Mouse (Mus musculus) hindbrain, embryonic 16.5 days (tissue): ENCODE data around the gene Jkamp. TPM values are rescaled to one million over a fixed set of nuclear protein-coding genes. Genes with fewer than 3 reads are reported as not detected.
A peak's percentile ranks its signal among the peaks of the same experiment; 100 is the strongest.
"Not testable (repeated sequence)": the region's sequence is repeated elsewhere in the genome, so short reads cannot be mapped to it uniquely, and the experiment has no call there.

Experiments
- ATAC-seq: fragments of 200-750 bp; cut with Nextera tagmentation; 2 replicates; pipeline ENCODE4 v1.8.0; 2017; ENCODE audit warnings: moderate TSS enrichment, moderate library complexity
- H3K27ac ChIP-seq: fragments of 300-500 bp; sonication (generic); 2 replicates; pipeline ENCODE4 v1.5.1; 2014; ENCODE audit warnings: low read depth, mild to moderate bottlenecking, control low read depth, low read length, moderate library complexity
- H3K27me3 ChIP-seq: fragments of 300-500 bp; sonication (generic); replicated peaks from 2 replicates; pipeline ENCODE4 v1.6.1; 2014; ENCODE audit warnings: low read length; ENCODE audit not compliant: control insufficient read depth, insufficient read depth
- H3K36me3 ChIP-seq: fragments of 300-500 bp; sonication (generic); 2 replicates; pipeline ENCODE4 v1.6.1; 2014; ENCODE audit warnings: mild to moderate bottlenecking, low read length, moderate library complexity, mixed read lengths; ENCODE audit not compliant: control insufficient read depth, insufficient read depth
- H3K4me1 ChIP-seq: fragments of 300-500 bp; sonication (generic); 2 replicates; pipeline ENCODE4 v1.6.1; 2014; ENCODE audit warnings: low read depth, low read length; ENCODE audit not compliant: control insufficient read depth, insufficient read depth
- H3K4me2 ChIP-seq: fragments of 300-500 bp; sonication (generic); 2 replicates; pipeline ENCODE4 v1.6.1; 2014; ENCODE audit warnings: mild to moderate bottlenecking, low read length, control low read depth, moderate library complexity
- H3K4me3 ChIP-seq: fragments of 300-500 bp; sonication (generic); 2 replicates; pipeline ENCODE4 v1.5.1; 2014; ENCODE audit warnings: mild to moderate bottlenecking, low read length, control low read depth, moderate library complexity
- H3K9ac ChIP-seq: fragments of 300-500 bp; sonication (generic); 2 replicates; pipeline ENCODE4 v1.6.1; 2014; ENCODE audit warnings: low read depth, mild to moderate bottlenecking, control low read depth, low read length, moderate library complexity
- H3K9me3 ChIP-seq: fragments of 300-500 bp; sonication (generic); 2 replicates; pipeline ENCODE4 v1.6.1; 2014; ENCODE audit warnings: mild to moderate bottlenecking, low read length, moderate library complexity; ENCODE audit not compliant: control insufficient read depth
- WGBS: fragments of 180-500 bp; shearing (Covaris S2); extraction: QIAGEN DNeasy Blood & Tissue Kit; methylation state at CpG from one replicate; pipeline ENCODE4 v1.1.7; 2014; 5-methylcytosine and 5-hydroxymethylcytosine counted together
- polyA plus RNA-seq: library from polyadenylated mRNA; unstranded; fragments of >200 nt; fragmentation: Nextera tagmentation; extraction: Ambion mirVana; gene quantifications from 2 replicates; pipeline ENCODE4 v1.2.1, GENCODE M21; 2015

Jkamp gene
- polyA plus RNA-seq: 129 TPM in 2 replicates

- H3K4me1 ChIP-seq: peaks cover 21% of the 10 kb centered on the region
- 1% methylated on average over 54 of the region's 60 CpGs for WGBS
- H3K4me3 ChIP-seq: peak within 1 kb of the TSS; percentile 48
- H3K27ac ChIP-seq: peak within 1 kb of the TSS; percentile 92
- H3K36me3 ChIP-seq: peaks cover 2% of the 10 kb centered on the region; the same call in 1 of the 2 replicates
- H3K9ac ChIP-seq: peak within 1 kb of the TSS; percentile 83
- H3K27me3 ChIP-seq: no peaks in the 10 kb centered on the region
- H3K9me3 ChIP-seq: no peaks in the 10 kb centered on the region
- peak; percentile 96 for ATAC-seq
- H3K4me2 ChIP-seq: peak within 1 kb of the TSS; percentile 74
Measured at GRCm38 (mm10) chr12:72085329-72086165, at the start of gene Jkamp, which contains the start of gene L3hypdh. Gene Jkamp, plus strand, starts transcription at chr12:72085589. Gene L3hypdh, minus strand, starts transcription at chr12:72085439.

- no peaks in the 10 kb centered on the region for H3K9me3 ChIP-seq
- H3K27ac ChIP-seq: no peak overlapping the region
- H3K4me3 ChIP-seq: no peak overlapping the region
- no peaks in the 10 kb centered on the region for H3K27me3 ChIP-seq
- no peaks in the 10 kb centered on the region for H3K36me3 ChIP-seq
- ATAC-seq: no peak
- no peak overlapping the region for H3K9ac ChIP-seq
- H3K4me2 ChIP-seq: no peak overlapping the region
- no peaks in the 10 kb centered on the region for H3K4me1 ChIP-seq
- WGBS: 77% methylated on average over 9 of the region's 9 CpGs
Measured at GRCm38 (mm10) chr12:72036097-72036661, 49.2 kb upstream of the Jkamp start.

GRCm38 (mm10) chr12:72037049-72037448 is 48.3 kb upstream of the Jkamp start:
- Histone ChIP-seq H3K27ac (no peak overlapping the region), H3K9ac (no peak overlapping the region), H3K4me2 (no peak overlapping the region), H3K27me3 (no peaks in the 10 kb centered on the region), H3K9me3 (no peaks in the 10 kb centered on the region), H3K4me3 (no peak overlapping the region), H3K36me3 (no peaks in the 10 kb centered on the region), H3K4me1 (no peaks in the 10 kb centered on the region)
- 91% methylated on average over 6 of the region's 6 CpGs for WGBS
- no peak for ATAC-seq

- Histone ChIP-seq H3K4me1 (no peaks in the 10 kb centered on the region), H3K9me3 (no peaks in the 10 kb centered on the region), H3K36me3 (no peaks in the 10 kb centered on the region), H3K4me3 (no peak overlapping the region), H3K27ac (no peak overlapping the region), H3K9ac (no peak overlapping the region), H3K27me3 (no peaks in the 10 kb centered on the region), H3K4me2 (no peak overlapping the region)
- WGBS: 56% methylated on average over 2 of the region's 2 CpGs
- ATAC-seq: no peak
Measured at GRCm38 (mm10) chr12:72038866-72039265, 46.5 kb upstream of the Jkamp start.

- H3K9me3 ChIP-seq: no peaks in the 10 kb centered on the region
- H3K4me3 ChIP-seq: no peak overlapping the region
- H3K27me3 ChIP-seq: no peaks in the 10 kb centered on the region
- no peaks in the 10 kb centered on the region for H3K4me1 ChIP-seq
- no peak for ATAC-seq
- no peak overlapping the region for H3K27ac ChIP-seq
- H3K9ac ChIP-seq: no peak overlapping the region
- WGBS: 77% methylated on average over 8 of the region's 8 CpGs
- H3K4me2 ChIP-seq: no peak overlapping the region
- H3K36me3 ChIP-seq: no peaks in the 10 kb centered on the region
Measured at GRCm38 (mm10) chr12:72039501-72039900, 45.9 kb upstream of the Jkamp start.

GRCm38 (mm10) chr12:72041238-72041637 is 44.2 kb upstream of the Jkamp start:
- H3K4me1 ChIP-seq: no peaks in the 10 kb centered on the region
- H3K4me2 ChIP-seq: no peak overlapping the region
- no peak overlapping the region for H3K4me3 ChIP-seq
- H3K27ac ChIP-seq: no peak overlapping the region
- H3K27me3 ChIP-seq: no peaks in the 10 kb centered on the region
- WGBS: 90% methylated on average over 3 of the region's 3 CpGs
- H3K9me3 ChIP-seq: no peaks in the 10 kb centered on the region
- H3K9ac ChIP-seq: no peak overlapping the region
- H3K36me3 ChIP-seq: no peaks in the 10 kb centered on the region
- ATAC-seq: no peak

GRCm38 (mm10) chr12:72047513-72047912 is 37.9 kb upstream of the Jkamp start:
- Histone ChIP-seq H3K27ac (no peak overlapping the region), H3K4me1 (no peaks in the 10 kb centered on the region), H3K4me2 (no peak overlapping the region), H3K4me3 (no peak overlapping the region), H3K27me3 (no peaks in the 10 kb centered on the region), H3K36me3 (no peaks in the 10 kb centered on the region), H3K9ac (no peak overlapping the region), H3K9me3 (peaks cover 11% of the 10 kb centered on the region; the same call in 1 of the 2 replicates)
- 8% methylated on average over 2 of the region's 2 CpGs for WGBS
- no peak for ATAC-seq

- not testable (repeated sequence) for H3K27ac ChIP-seq, H3K4me3 ChIP-seq, H3K4me2 ChIP-seq, H3K9ac ChIP-seq, ATAC-seq, H3K4me1 ChIP-seq, H3K36me3 ChIP-seq, H3K27me3 ChIP-seq
- 89% methylated on average over 5 of the region's 5 CpGs for WGBS
- H3K9me3 ChIP-seq: peaks cover 11% of the 10 kb centered on the region; the same call in 1 of the 2 replicates
Measured at GRCm38 (mm10) chr12:72050156-72050555, 35.2 kb upstream of the Jkamp start.

GRCm38 (mm10) chr12:72050821-72051220 is 34.6 kb upstream of the Jkamp start:
- 85% methylated on average over 4 of the region's 4 CpGs for WGBS
- no peak overlapping the region for H3K4me3 ChIP-seq

More at GRCm38 (mm10) chr12:72050821-72051220, 34.6 kb upstream of the Jkamp start:
- Histone ChIP-seq H3K27me3 (no peaks in the 10 kb centered on the region), H3K4me1 (no peaks in the 10 kb centered on the region), H3K27ac (no peak overlapping the region), H3K9ac (no peak overlapping the region), H3K4me2 (no peak overlapping the region), H3K9me3 (peaks cover 11% of the 10 kb centered on the region; the same call in 1 of the 2 replicates), H3K36me3 (no peaks in the 10 kb centered on the region)
- ATAC-seq: no peak
